25 mouse cellular contexts compared by ENCODE assay signal in the genomic region with DNA sequence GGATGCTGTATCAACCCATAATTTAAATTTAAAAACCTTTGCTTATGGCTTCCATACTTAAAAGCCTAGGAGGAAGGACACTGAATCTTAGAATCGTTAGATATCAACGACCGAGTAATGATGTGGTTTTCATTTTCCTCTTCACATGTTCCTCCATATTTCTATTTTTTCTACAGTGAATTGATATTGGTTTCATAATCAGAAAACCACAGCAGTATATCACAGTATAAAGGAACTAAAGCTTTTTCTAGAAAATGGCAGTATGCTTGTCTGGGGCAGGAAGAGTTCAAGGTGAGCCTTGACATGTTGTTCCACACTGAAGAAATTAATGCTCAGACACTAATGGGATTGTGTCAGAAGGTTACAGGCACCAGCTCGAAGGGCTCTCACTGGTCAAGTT.
"Had no signal": no experiment of that assay in that cellular context is flagged by ENCODE, and none has a peak within 500 bp of the region (broad histone marks: within the 10 kb centered on the region; RNA-seq: fewer than 3 reads in every experiment).

No protein-coding gene starts in this region.

- ATAC-seq: hindbrain, postnatal 0 days; liver, embryonic 12.5 days had no signal

- H3K4me3 ChIP-seq: gastrocnemius, adult 2 months; heart, adult 2 months; heart, embryonic 13.5 days; heart, embryonic 15.5 days; hindbrain, embryonic 13.5 days; hindbrain, embryonic 15.5 days; kidney, embryonic 15.5 days; left cerebral cortex, adult 2 months; limb, embryonic 10.5 days; limb, embryonic 12.5 days; liver, embryonic 12.5 days had no signal

- H3K36me3 ChIP-seq: heart, embryonic 13.5 days; heart, embryonic 15.5 days; hindbrain, embryonic 13.5 days; hindbrain, embryonic 15.5 days; kidney, embryonic 15.5 days; limb, embryonic 10.5 days; limb, embryonic 12.5 days; liver, embryonic 12.5 days had no signal

- DNase-seq: gastrocnemius, adult 2 months; gastrocnemius, postnatal 10 days; gastrocnemius, postnatal 25 days; heart, adult 2 months; heart, postnatal 14 days; heart, postnatal 36 days; kidney, adult 11 months; kidney, adult 2 months; kidney, adult 9 months; kidney, postnatal 14 days; kidney, postnatal 36 days; liver had no signal

- H3K4me2 ChIP-seq: heart, embryonic 11.5 days; heart, embryonic 13.5 days; heart, embryonic 15.5 days; hindbrain, embryonic 13.5 days; hindbrain, embryonic 15.5 days; kidney, embryonic 15.5 days; limb, embryonic 12.5 days; liver, embryonic 12.5 days had no signal

- H3K4me1 ChIP-seq: hindbrain, embryonic 13.5 days; hindbrain, embryonic 15.5 days; kidney, embryonic 15.5 days; limb, embryonic 10.5 days; limb, embryonic 12.5 days; liver, embryonic 12.5 days had no signal

- H3K27ac ChIP-seq: gastrocnemius, adult 2 months; heart, adult 2 months; heart, embryonic 13.5 days; heart, embryonic 15.5 days; hindbrain, embryonic 13.5 days; hindbrain, embryonic 15.5 days; hindbrain, postnatal 0 days; kidney, embryonic 15.5 days; kidney, postnatal 0 days; left cerebral cortex, adult 2 months; limb, embryonic 10.5 days; limb, embryonic 12.5 days; liver, embryonic 12.5 days; liver, embryonic 14.5 days had no signal

- H3K9me3 ChIP-seq: heart, embryonic 13.5 days; heart, embryonic 15.5 days; hindbrain, embryonic 13.5 days; hindbrain, embryonic 15.5 days; kidney, embryonic 15.5 days; limb, embryonic 10.5 days; limb, embryonic 12.5 days; liver, embryonic 12.5 days had no signal

- H3K27me3 ChIP-seq: heart, embryonic 13.5 days; heart, embryonic 15.5 days; hindbrain, embryonic 13.5 days; hindbrain, embryonic 15.5 days; kidney, embryonic 15.5 days; limb, embryonic 12.5 days; liver, embryonic 12.5 days had no signal

- H3K9ac ChIP-seq: heart, embryonic 13.5 days; heart, embryonic 15.5 days; hindbrain, embryonic 13.5 days; hindbrain, embryonic 15.5 days; kidney, embryonic 15.5 days; limb, embryonic 12.5 days; liver, embryonic 12.5 days; liver, embryonic 14.5 days had no signal
